Mouse (Mus musculus) intestine, embryonic 15.5 days (tissue): ENCODE measurements around the gene Chrna4. TPM values are rescaled to one million over a fixed set of nuclear protein-coding genes. Genes with fewer than 3 reads are reported as not detected.

Source experiments
- ATAC-seq: fragments of 200-750 bp; cut with Nextera tagmentation; 2 replicates; pipeline ENCODE4 v1.8.0; 2017; ENCODE audit warnings: moderate TSS enrichment, moderate library complexity
- H3K27ac ChIP-seq: fragments of 300-500 bp; sonication (generic); 2 replicates; pipeline ENCODE4 v1.5.1; 2015; ENCODE audit warnings: mild to moderate bottlenecking, inconsistent platforms
- H3K27me3 ChIP-seq: fragments of 300-500 bp; sonication (generic); replicated peaks from 2 replicates; pipeline ENCODE4 v1.6.1; 2015; ENCODE audit warnings: inconsistent platforms
- H3K36me3 ChIP-seq: fragments of 300-500 bp; sonication (generic); 2 replicates; pipeline ENCODE4 v1.6.1; 2015; ENCODE audit warnings: inconsistent platforms
- H3K4me1 ChIP-seq: fragments of 300-500 bp; sonication (generic); replicated peaks from 2 replicates; pipeline ENCODE4 v1.6.1; 2015; ENCODE audit warnings: inconsistent platforms
- H3K4me2 ChIP-seq: fragments of 300-500 bp; sonication (generic); replicated peaks from 2 replicates; pipeline ENCODE4 v1.6.1; 2015; ENCODE audit warnings: mild to moderate bottlenecking, inconsistent platforms
- H3K4me3 ChIP-seq: fragments of 300-500 bp; sonication (generic); replicated peaks from 2 replicates; pipeline ENCODE4 v1.5.1; 2015; ENCODE audit warnings: inconsistent platforms
- H3K9ac ChIP-seq: fragments of 300-500 bp; sonication (generic); 2 replicates; pipeline ENCODE4 v1.6.1; 2015; ENCODE audit warnings: inconsistent platforms
- H3K9me3 ChIP-seq: fragments of 300-500 bp; sonication (generic); 2 replicates; pipeline ENCODE4 v1.6.1; 2016; ENCODE audit warnings: inconsistent platforms
- WGBS: fragments of 180-500 bp; shearing (Covaris S2); methylation state at CpG from one replicate; pipeline ENCODE4 v1.1.7; 2015; 5-methylcytosine and 5-hydroxymethylcytosine counted together
- polyA plus RNA-seq: library from polyadenylated mRNA; unstranded; fragments of >200 nt; fragmentation: Nextera tagmentation; extraction: Ambion mirVana; gene quantifications from 2 replicates; pipeline ENCODE4 v1.2.1, GENCODE M21; 2015

Gene Chrna4
- polyA plus RNA-seq, 1 experiment from 2014 or later, result 1.1 TPM

DNA sequence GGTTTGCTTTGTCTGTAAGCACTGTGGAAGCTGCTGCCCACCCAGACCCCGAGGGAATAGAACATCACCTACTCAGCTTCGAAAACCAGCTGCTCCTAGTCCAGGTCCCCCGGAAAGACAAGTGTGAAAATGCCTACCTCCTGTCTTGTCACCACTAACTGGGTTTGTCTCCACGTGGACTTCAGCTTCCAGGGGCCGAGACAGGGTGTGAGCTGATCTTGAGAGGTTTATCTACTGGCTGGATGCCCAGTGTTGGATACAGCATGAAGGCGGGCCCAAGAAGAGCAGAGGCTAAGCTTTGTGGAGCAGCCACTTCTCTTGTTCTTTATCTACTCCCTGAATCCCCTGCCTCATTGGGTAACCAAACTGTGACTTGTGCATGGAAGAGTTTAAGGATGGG, 10.0 kb downstream of the Chrna4 start:
- Histone ChIP-seq H3K4me2 (no peak overlapping the region), H3K9ac (no peak overlapping the region)

DNA sequence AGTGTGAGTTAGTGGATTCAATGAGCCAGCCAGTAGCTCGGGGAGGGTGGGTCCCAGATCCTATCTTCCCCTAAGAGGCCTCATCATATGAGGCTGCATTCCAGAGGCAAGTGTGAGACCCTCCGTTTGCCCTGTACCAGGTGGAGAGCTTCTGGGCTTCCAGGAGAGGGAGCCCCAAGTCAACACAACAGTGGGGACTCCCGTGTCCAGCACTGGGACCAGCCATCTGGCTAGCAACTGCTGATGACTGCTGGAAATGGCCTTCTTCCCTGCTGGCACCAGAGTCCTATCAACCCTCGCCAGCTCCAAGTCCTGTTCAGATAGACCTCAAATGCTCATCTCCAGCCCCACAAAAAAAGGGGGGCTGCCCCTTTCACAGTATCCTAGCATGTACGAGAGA, 10.9 kb downstream of the Chrna4 start:
- H3K9me3 ChIP-seq, result no peaks in the 10 kb centered on the region
- H3K4me2 ChIP-seq, result no peak overlapping the region
- no peak for ATAC-seq
- WGBS, result 43% methylated on average over 5 of the region's 5 CpGs
- H3K36me3 ChIP-seq, result no peaks in the 10 kb centered on the region
- no peak overlapping the region for H3K27ac ChIP-seq
- H3K9ac ChIP-seq, result no peak overlapping the region
- H3K4me1 ChIP-seq, result no peaks in the 10 kb centered on the region
- no peak overlapping the region for H3K4me3 ChIP-seq
- H3K27me3 ChIP-seq, result peaks cover 21% of the 10 kb centered on the region

More for the DNA sequence above, 10.0 kb downstream of the Chrna4 start:
- Histone ChIP-seq H3K9me3 (no peaks in the 10 kb centered on the region), H3K4me3 (no peak overlapping the region), H3K27ac (no peak overlapping the region), H3K27me3 (peaks cover 30% of the 10 kb centered on the region), H3K36me3 (no peaks in the 10 kb centered on the region), H3K4me1 (no peaks in the 10 kb centered on the region)
- 59% methylated on average over 6 of the region's 6 CpGs for WGBS
- ATAC-seq, result no peak

DNA sequence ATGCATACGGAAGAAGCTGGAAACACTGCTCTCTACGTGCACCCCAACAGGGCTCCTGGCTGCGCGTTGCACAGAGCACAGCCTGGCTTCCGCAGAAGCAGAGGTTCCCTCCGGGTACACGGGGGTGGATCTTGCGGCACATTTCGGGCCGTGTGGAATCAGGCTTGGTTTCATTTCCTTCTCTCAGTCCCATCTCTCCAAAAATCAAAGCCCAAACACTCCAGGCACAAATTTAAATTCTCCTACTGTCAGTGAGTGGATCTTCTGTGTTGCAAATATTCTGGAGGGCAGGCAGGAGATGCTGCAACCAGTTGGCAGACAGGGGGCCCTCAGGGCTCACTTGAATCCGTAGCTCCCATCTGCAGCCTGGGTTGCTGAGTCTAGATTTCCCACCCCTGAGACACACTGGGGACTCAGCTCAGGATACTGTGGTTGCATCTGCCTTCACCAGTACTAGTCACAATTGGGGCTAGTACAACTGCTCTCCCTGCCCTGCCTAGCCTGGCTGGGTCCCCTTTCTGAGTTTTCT, 11.9 kb downstream of the Chrna4 start:
- Histone ChIP-seq H3K4me3 (no peak overlapping the region), H3K27me3 (peaks cover 11% of the 10 kb centered on the region), H3K36me3 (no peaks in the 10 kb centered on the region), H3K4me2 (no peak overlapping the region), H3K27ac (no peak overlapping the region), H3K9me3 (no peaks in the 10 kb centered on the region), H3K4me1 (no peaks in the 10 kb centered on the region), H3K9ac (no peak overlapping the region)
- 80% methylated on average over 11 of the region's 11 CpGs for WGBS
- ATAC-seq, result no peak

DNA sequence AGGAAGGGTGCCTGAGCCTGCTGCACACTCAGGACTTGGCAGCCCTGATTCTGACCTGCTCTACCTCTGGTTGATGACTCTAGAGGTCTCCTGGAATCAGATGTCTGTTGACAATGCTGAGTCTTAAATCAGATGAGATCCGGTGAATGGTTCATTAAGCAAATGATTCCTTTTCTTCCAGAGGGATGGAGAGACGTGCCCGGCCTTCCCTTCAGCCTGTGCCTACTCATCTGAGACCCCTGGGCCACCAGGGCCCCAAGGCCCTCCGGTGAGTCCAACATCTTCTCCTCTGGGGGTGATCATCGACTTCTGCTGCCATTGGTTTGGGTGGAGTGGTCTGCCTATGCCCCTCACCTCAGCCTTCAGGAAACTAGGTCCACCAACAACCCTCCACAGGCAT, 35.0 kb downstream of the Chrna4 start:
- Histone ChIP-seq H3K9ac (no peak overlapping the region), H3K4me1 (no peaks in the 10 kb centered on the region), H3K4me2 (no peak overlapping the region), H3K9me3 (no peaks in the 10 kb centered on the region), H3K36me3 (no peaks in the 10 kb centered on the region), H3K4me3 (no peak overlapping the region), H3K27ac (no peak overlapping the region), H3K27me3 (no peaks in the 10 kb centered on the region; the same call in 1 of the 2 replicates)
- no peak for ATAC-seq
- WGBS, result 77% methylated on average over 5 of the region's 5 CpGs

DNA sequence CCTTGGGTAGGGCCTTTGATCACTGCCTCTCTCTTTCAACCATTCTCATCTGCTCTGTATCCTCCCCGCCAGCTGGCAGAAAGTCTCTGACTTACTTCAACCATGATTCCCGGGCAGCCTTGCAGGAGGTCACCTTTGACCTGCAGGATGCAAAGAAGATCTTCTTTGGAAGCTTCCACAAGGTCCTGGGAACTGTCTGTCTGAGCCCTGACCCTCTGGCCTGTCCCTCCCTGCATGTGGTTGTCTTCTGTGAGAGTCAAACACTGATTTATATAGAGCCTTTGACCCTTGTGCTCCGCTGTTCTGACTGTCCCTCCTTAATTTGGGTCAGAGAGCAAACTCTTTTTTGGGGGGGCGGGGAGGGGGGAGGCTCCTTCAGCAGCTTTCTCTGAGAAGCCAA, 36.3 kb downstream of the Chrna4 start:
- WGBS, result 47% methylated on average over 4 of the region's 4 CpGs
- no peak overlapping the region for H3K27ac ChIP-seq
- H3K4me2 ChIP-seq, result no peak overlapping the region
- no peaks in the 10 kb centered on the region; the same call in 1 of the 2 replicates for H3K27me3 ChIP-seq
- no peak for ATAC-seq
- no peak overlapping the region for H3K4me3 ChIP-seq
- H3K9ac ChIP-seq, result no peak overlapping the region
- H3K9me3 ChIP-seq, result no peaks in the 10 kb centered on the region
- H3K36me3 ChIP-seq, result no peaks in the 10 kb centered on the region
- H3K4me1 ChIP-seq, result no peaks in the 10 kb centered on the region

DNA sequence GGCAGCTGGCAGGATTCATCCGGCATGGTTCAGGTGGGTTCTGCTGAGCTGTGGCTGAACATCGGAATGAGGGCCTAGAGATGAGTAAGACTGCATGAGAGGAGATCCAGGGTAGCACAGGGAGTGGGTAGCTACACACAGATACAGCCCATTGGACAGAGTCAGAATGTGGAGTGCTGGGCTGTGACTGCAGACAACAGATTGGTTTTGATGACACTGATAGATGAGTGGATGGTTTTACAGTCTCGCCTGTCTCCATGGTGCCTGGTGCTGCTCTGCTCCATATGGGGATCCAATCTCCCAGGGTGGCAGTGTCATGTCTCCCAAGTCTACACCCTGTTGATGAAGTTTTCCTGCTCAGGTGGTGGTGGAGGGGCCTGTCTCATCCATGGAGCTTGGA, 46.4 kb downstream of the Chrna4 start:
- H3K27me3 ChIP-seq, result no peaks in the 10 kb centered on the region
- no peak overlapping the region for H3K27ac ChIP-seq
- 65% methylated on average over 3 of the region's 3 CpGs for WGBS
- no peak for ATAC-seq
- no peak overlapping the region for H3K4me3 ChIP-seq
- H3K36me3 ChIP-seq, result no peaks in the 10 kb centered on the region
- no peaks in the 10 kb centered on the region for H3K9me3 ChIP-seq
- no peak overlapping the region for H3K9ac ChIP-seq
- H3K4me1 ChIP-seq, result no peaks in the 10 kb centered on the region
- H3K4me2 ChIP-seq, result no peak overlapping the region

DNA sequence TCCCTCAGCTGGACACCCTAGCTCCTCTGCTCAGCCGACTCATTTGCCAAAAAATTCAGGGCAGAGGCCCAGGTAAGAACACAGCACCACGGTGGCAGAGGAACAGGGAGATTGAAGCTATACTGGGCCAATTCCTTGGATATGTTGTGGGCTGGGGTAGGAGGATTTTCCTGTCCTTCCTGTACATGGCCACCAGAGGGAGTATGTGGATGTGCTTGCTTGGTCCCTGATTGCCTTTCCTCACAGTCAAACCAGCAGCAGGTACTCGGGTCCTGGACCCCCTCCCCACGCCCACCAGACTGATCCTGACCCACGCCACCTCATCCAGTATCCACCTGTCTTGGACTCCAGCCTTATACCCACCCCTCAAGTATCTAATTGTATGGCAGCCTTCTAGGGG, 46.9 kb downstream of the Chrna4 start:
- H3K27ac ChIP-seq, result no peak overlapping the region
- H3K4me3 ChIP-seq, result no peak overlapping the region
- H3K4me1 ChIP-seq, result no peaks in the 10 kb centered on the region
- ATAC-seq, result peak; percentile 48
- H3K4me2 ChIP-seq, result no peak overlapping the region
- 13% methylated on average over 5 of the region's 5 CpGs for WGBS
- H3K36me3 ChIP-seq, result no peaks in the 10 kb centered on the region
- H3K27me3 ChIP-seq, result no peaks in the 10 kb centered on the region
- no peaks in the 10 kb centered on the region for H3K9me3 ChIP-seq
- no peak overlapping the region for H3K9ac ChIP-seq

DNA sequence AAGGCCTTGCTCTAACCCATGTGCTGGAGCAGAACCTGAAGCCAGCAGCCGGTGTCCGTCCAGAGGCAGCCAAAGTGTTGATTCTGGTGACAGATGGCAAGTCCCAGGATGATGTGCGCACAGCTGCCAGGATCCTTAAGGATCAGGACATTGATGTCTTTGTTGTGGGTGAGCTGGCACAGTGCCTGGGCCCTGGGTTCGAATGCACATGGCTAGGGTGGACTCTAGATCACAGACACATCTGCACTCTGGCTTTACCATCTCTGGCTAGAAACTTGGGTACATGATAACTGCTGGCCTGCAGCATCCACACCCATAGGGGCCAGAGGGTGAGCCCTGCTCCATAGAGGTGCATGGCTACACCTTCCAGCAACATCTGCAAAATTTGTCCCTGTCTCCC, 47.9 kb downstream of the Chrna4 start:
- H3K4me3 ChIP-seq, result no peak overlapping the region
- ATAC-seq, result no peak
- 72% methylated on average over 4 of the region's 4 CpGs for WGBS

DNA sequence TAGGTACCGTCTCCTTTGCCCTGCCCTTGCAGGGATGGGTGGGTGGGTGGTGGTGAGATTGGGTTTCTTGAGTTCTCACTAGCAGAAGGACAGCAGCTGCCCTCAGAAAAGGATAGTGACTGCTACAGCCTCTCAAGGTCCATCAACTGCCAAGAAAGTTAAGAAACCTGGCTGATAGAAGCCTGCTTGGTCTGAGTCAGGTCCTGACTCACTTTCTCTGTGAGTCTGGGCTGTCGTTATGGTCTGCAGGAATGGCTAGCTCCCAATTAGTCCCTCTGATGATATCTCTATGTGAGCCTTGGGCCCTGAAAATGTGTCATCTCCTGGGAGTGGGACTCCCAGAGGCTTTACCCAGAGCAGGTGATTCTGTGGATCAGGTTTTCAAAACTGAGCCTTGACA, 49.0 kb downstream of the Chrna4 start:
- 69% methylated on average over 2 of the region's 2 CpGs for WGBS
- no peaks in the 10 kb centered on the region for H3K4me1 ChIP-seq

More for the DNA sequence above, 47.9 kb downstream of the Chrna4 start:
- no peaks in the 10 kb centered on the region for H3K36me3 ChIP-seq
- no peaks in the 10 kb centered on the region for H3K4me1 ChIP-seq
- H3K9ac ChIP-seq, result no peak overlapping the region
- H3K27me3 ChIP-seq, result no peaks in the 10 kb centered on the region
- H3K27ac ChIP-seq, result no peak overlapping the region
- H3K9me3 ChIP-seq, result no peaks in the 10 kb centered on the region
- H3K4me2 ChIP-seq, result no peak overlapping the region

DNA sequence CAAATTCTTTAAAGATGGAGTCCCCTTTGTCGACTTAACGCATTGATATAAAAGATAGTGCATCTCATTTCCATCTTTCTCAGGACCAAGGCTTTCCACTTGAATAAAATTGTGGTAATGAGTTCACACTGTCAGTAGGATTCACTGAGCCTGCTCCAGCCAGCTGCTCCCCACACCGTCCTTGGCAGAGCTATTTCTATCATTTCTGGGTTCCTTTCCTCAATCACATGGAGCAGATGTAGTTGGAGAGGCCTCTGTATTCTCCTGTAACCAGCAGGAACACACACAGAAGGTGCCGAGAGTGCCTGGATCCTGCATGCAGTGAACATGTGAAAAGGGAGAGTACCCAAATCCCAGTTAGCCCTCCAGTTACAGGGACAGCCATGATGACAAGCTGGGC, 53.0 kb downstream of the Chrna4 start:
- H3K27me3 ChIP-seq, result no peaks in the 10 kb centered on the region
- H3K36me3 ChIP-seq, result no peaks in the 10 kb centered on the region
- ATAC-seq, result no peak
- H3K4me1 ChIP-seq, result no peaks in the 10 kb centered on the region
- H3K9me3 ChIP-seq, result no peaks in the 10 kb centered on the region
- no peak overlapping the region for H3K4me3 ChIP-seq
- H3K27ac ChIP-seq, result no peak overlapping the region
- H3K9ac ChIP-seq, result no peak overlapping the region
- whole genome bisulfite sequencing, result 72% methylated on average over 4 of the region's 4 CpGs
- no peak overlapping the region for H3K4me2 ChIP-seq

More for the DNA sequence above, 49.0 kb downstream of the Chrna4 start:
- no peak for ATAC-seq
- Histone ChIP-seq H3K9me3 (no peaks in the 10 kb centered on the region), H3K4me2 (no peak overlapping the region), H3K4me3 (no peak overlapping the region), H3K9ac (no peak overlapping the region), H3K27me3 (no peaks in the 10 kb centered on the region), H3K27ac (no peak overlapping the region), H3K36me3 (no peaks in the 10 kb centered on the region)

DNA sequence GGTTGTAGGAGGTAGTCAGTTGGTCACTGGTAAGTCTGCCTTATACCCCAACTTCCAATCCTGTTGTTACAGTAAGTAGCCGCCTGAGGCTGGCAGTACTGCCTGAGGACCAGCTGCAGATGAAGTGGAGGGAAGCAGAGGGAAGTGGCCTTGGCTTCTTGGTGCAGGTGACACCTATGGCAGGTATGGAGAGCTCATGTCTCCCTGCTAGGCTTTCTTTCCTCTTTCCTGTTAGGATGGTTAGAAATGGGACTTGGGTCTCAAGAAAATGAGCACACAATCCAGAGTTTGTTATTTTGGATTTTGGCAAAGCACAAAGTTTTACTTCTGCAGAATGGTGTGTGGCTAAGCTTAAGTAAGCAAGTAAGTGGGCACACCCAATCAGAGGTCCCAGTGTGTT, 54.4 kb downstream of the Chrna4 start:
- no peak for ATAC-seq
- 76% methylated on average over 1 of the region's 1 CpGs for WGBS

DNA sequence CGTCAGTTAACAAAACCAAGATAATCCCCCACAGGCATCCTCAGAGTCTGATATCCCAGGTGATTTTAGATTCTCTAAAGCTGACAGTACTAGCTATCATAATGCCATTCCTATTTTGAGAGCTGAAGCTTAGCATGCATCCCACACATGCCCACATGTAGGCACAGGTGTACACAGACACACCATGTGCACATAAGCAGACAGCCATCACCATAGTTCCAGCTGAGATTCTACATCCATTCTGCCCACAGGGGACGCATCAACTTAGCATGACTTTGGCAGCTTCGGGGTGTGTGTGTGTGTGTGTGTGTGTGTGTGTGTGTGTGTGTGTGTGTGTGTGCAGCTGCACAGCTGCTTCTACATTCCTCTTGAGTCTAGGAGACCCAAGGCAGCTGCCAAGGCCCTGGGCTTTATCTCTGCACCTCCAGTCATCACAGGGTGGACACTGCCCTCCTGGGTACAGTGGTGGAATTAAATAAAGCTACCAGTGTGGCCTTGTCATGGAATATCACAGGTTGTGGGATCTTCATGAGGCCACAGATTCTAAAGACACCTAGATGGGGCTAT, 54.9 kb downstream of the Chrna4 start:
- ATAC-seq, result no peak
- H3K27ac ChIP-seq, result no peak overlapping the region
- WGBS, result 67% methylated on average over 3 of the region's 3 CpGs

More for the DNA sequence above, 54.4 kb downstream of the Chrna4 start:
- no peaks in the 10 kb centered on the region for H3K27me3 ChIP-seq
- no peaks in the 10 kb centered on the region for H3K36me3 ChIP-seq
- H3K27ac ChIP-seq, result no peak overlapping the region
- no peak overlapping the region for H3K4me3 ChIP-seq
- no peak overlapping the region for H3K4me2 ChIP-seq
- H3K9me3 ChIP-seq, result no peaks in the 10 kb centered on the region
- H3K4me1 ChIP-seq, result no peaks in the 10 kb centered on the region
- no peak overlapping the region for H3K9ac ChIP-seq

DNA sequence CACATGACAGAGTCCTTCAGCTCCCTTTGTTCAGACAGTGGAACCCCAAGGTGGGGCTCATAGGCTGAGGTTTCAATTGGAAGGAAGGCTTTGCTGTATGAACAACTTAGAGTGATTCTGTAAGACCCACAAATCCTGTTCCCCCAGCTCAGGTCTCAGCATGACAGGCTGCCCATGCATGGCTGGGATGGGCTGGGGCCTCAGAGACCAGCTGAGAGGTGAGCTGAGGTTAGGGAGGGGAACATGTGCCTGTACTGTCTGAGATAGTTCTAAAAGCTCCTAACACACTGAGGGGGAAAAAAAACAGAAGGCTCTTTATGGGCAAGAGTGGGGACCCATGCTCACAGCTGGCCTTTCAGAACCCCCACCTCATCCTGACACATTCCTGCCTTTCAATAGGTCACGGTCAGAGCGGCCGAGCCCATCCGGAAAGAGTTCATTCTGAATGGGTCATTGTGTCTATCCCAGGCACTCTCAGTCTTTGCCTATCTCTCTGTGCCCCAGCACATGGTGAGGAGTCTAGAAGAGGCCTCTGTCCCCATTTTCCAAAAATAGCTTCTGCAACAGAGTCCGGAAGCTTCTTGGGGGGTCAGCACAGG, 55.8 kb downstream of the Chrna4 start:
- Histone ChIP-seq H3K9me3 (no peaks in the 10 kb centered on the region), H3K4me3 (no peak overlapping the region), H3K4me2 (no peak overlapping the region), H3K4me1 (no peaks in the 10 kb centered on the region), H3K27ac (no peak overlapping the region), H3K36me3 (no peaks in the 10 kb centered on the region), H3K9ac (no peak overlapping the region), H3K27me3 (no peaks in the 10 kb centered on the region)
- WGBS, result 78% methylated on average over 5 of the region's 5 CpGs
- no peak for ATAC-seq

More for the DNA sequence above, 54.9 kb downstream of the Chrna4 start:
- Histone ChIP-seq H3K4me3 (no peak overlapping the region), H3K9ac (no peak overlapping the region), H3K36me3 (no peaks in the 10 kb centered on the region), H3K4me2 (no peak overlapping the region), H3K4me1 (no peaks in the 10 kb centered on the region), H3K27me3 (no peaks in the 10 kb centered on the region), H3K9me3 (no peaks in the 10 kb centered on the region)
